Mouse (Mus musculus) brown adipose tissue, adult 24 weeks (tissue): ENCODE results near the gene Hoxa13. TPM values are rescaled to one million over a fixed set of nuclear protein-coding genes. Genes with fewer than 3 reads are reported as not detected.

ENCODE experiments used
- H3K27ac ChIP-seq: fragments of 200-500 bp; replicated peaks from 2 replicates; pipeline ENCODE4 v1.5.1; 2012; ENCODE audit warnings: low read depth, mild to moderate bottlenecking, low read length
- H3K4me1 ChIP-seq: fragments of 200-500 bp; 2 replicates; pipeline ENCODE4 v1.6.1; 2012; ENCODE audit warnings: low read length, mixed read lengths; ENCODE audit not compliant: control insufficient read depth, insufficient read depth, insufficient read length
- H3K4me3 ChIP-seq: fragments of 200-500 bp; 2 replicates; pipeline ENCODE4 v1.5.1; 2012; ENCODE audit warnings: low read depth, mild to moderate bottlenecking, low read length, moderate library complexity; ENCODE audit not compliant: insufficient read depth
- polyA plus RNA-seq: library from polyadenylated mRNA; stranded (reverse); fragments of >200 nt; gene quantifications from 2 replicates; pipeline ENCODE4 v1.2.4, GENCODE M21; 2012; ENCODE audit not compliant: missing spikeins, insufficient read depth, insufficient read length

Hoxa13 gene
- polyA plus RNA-seq, 1 experiment: not detected

GRCm38 (mm10) chr6:52218643-52219215 is 42.0 kb downstream of the Hoxa13 start:
- peaks cover 4% of the 10 kb centered on the region; the same call in 1 of the 2 replicates for H3K4me1 ChIP-seq
- no peak overlapping the region for H3K27ac ChIP-seq
- no peak overlapping the region for H3K4me3 ChIP-seq

GRCm38 (mm10) chr6:52217895-52218642 is 42.6 kb downstream of the Hoxa13 start:
- H3K4me1 ChIP-seq: peaks cover 4% of the 10 kb centered on the region; the same call in 1 of the 2 replicates
- 0 out of 2 replicates have a peak overlapping the region, but pooled peaks have one; percentile 4 for H3K27ac ChIP-seq
- peak overlapping the region; percentile 64 for H3K4me3 ChIP-seq

GRCm38 (mm10) chr6:52217459-52217768 is 43.3 kb downstream of the Hoxa13 start:
- H3K27ac ChIP-seq: peak overlapping the region; percentile 40; the same call in 1 of the 2 replicates

GRCm38 (mm10) chr6:52216691-52217458 is 43.8 kb downstream of the Hoxa13 start:
- Histone ChIP-seq H3K4me3 (peak overlapping the region; percentile 64), H3K27ac (peak overlapping the region; percentile 40; the same call in 1 of the 2 replicates), H3K4me1 (peaks cover 4% of the 10 kb centered on the region; the same call in 1 of the 2 replicates)

More at GRCm38 (mm10) chr6:52217459-52217768, 43.3 kb downstream of the Hoxa13 start:
- peaks cover 4% of the 10 kb centered on the region; the same call in 1 of the 2 replicates for H3K4me1 ChIP-seq
- peak overlapping the region; percentile 64 for H3K4me3 ChIP-seq

- Histone ChIP-seq H3K4me3 (peak overlapping the region; percentile 26), H3K27ac (no peak overlapping the region), H3K4me1 (peaks cover 4% of the 10 kb centered on the region; the same call in 1 of the 2 replicates)
Observed at GRCm38 (mm10) chr6:52215771-52216535, 44.7 kb downstream of the Hoxa13 start.

- no peak overlapping the region for H3K27ac ChIP-seq
- no peak overlapping the region for H3K4me3 ChIP-seq
- peaks cover 4% of the 10 kb centered on the region; the same call in 1 of the 2 replicates for H3K4me1 ChIP-seq
Observed at GRCm38 (mm10) chr6:52215070-52215469, 45.6 kb downstream of the Hoxa13 start.

GRCm38 (mm10) chr6:52214271-52214670 is 46.4 kb downstream of the Hoxa13 start:
- Histone ChIP-seq H3K27ac (no peak overlapping the region), H3K4me1 (peaks cover 4% of the 10 kb centered on the region; the same call in 1 of the 2 replicates)

GRCm38 (mm10) chr6:52213119-52213986 is 47.3 kb downstream of the Hoxa13 start, which contains the start of the genes Hoxa3 and Gm28308:
Hoxa3 (minus strand) TSS chr6:52213336.
Gm28308 (minus strand) TSS chr6:52213339.
- Histone ChIP-seq H3K4me3 (peak within 1 kb of the TSS; percentile 76), H3K27ac (peak within 1 kb of the TSS; percentile 85), H3K4me1 (peaks cover 7% of the 10 kb centered on the region; the same call in 1 of the 2 replicates)

More at GRCm38 (mm10) chr6:52214271-52214670, 46.4 kb downstream of the Hoxa13 start:
- no peak overlapping the region for H3K4me3 ChIP-seq

GRCm38 (mm10) chr6:52212556-52213118 is 48.0 kb downstream of the Hoxa13 start:
- peaks cover 7% of the 10 kb centered on the region; the same call in 1 of the 2 replicates for H3K4me1 ChIP-seq
- peak overlapping the region; percentile 85 for H3K27ac ChIP-seq
- H3K4me3 ChIP-seq: peak overlapping the region; percentile 76

GRCm38 (mm10) chr6:52211961-52212360 is 48.7 kb downstream of the Hoxa13 start:
- 0 out of 2 replicates have a peak overlapping the region, but pooled peaks have one; percentile 85 for H3K27ac ChIP-seq
- H3K4me3 ChIP-seq: peak overlapping the region; percentile 76
- peaks cover 7% of the 10 kb centered on the region; the same call in 1 of the 2 replicates for H3K4me1 ChIP-seq

- H3K4me1 ChIP-seq: peaks cover 7% of the 10 kb centered on the region; the same call in 1 of the 2 replicates
- peak overlapping the region; percentile 76 for H3K4me3 ChIP-seq
- no peak overlapping the region for H3K27ac ChIP-seq
Observed at GRCm38 (mm10) chr6:52211170-52211935, 49.3 kb downstream of the Hoxa13 start.

GRCm38 (mm10) chr6:52209685-52210046 is 51.0 kb downstream of the Hoxa13 start:
- Histone ChIP-seq H3K27ac (peak overlapping the region; percentile 24; the same call in 1 of the 2 replicates), H3K4me3 (peak overlapping the region; percentile 54; the same call in 1 of the 2 replicates)

More at GRCm38 (mm10) chr6:52209685-52210046, 51.0 kb downstream of the Hoxa13 start:
- 0 out of 2 replicates have a peak, but pooled peaks cover 3% of the 10 kb centered on the region for H3K4me1 ChIP-seq
